Mouse (Mus musculus): Measurements from ENCODE around the gene Gse1.

GRCm38 (mm10) chr8:120329030-120329748, 100.9 kb downstream of the Gse1 start:
- TF ChIP-seq E2F4 (IDR thresholded peaks at IDR 0.05; ENCODE audit: insufficient read depth) (no peak), POLR2A (IDR thresholded peaks at IDR 0.05; ENCODE audit: insufficient read length, low read depth) (no peak), USF1 (IDR thresholded peaks at IDR 0.05; ENCODE audit: low read depth) (no peak), TCF3 (IDR thresholded peaks at IDR 0.05; ENCODE audit: insufficient read length, low read depth) (no peak), MYOD1 (IDR thresholded peaks at IDR 0.05; ENCODE audit: control insufficient read depth in 1 of 3, insufficient read length in 2 of 3, low read depth in 2 of 3) (no peak), REST (IDR thresholded peaks at IDR 0.05; ENCODE audit: insufficient read depth, insufficient read length) (no peak), MAX (IDR thresholded peaks at IDR 0.05; ENCODE audit: low read depth) (no peak), CEBPB (IDR thresholded peaks at IDR 0.05; ENCODE audit: insufficient read depth, poor library complexity, severe bottlenecking) (no peak), TCF12 (IDR thresholded peaks at IDR 0.05; ENCODE audit: insufficient read depth, poor library complexity, severe bottlenecking) (no peak)

Measured in myocyte (in vitro differentiated cells).